Mouse (Mus musculus) forebrain, embryonic 13.5 days (tissue): ENCODE results near the gene Atp5j. TPM values are rescaled to one million over a fixed set of nuclear protein-coding genes. Genes with fewer than 3 reads are reported as not detected.

Experiments used
- ATAC-seq: fragments of 200-750 bp; cut with Nextera tagmentation; 2 replicates; pipeline ENCODE4 v1.8.0; 2017
- H3K27ac ChIP-seq: fragments of 300-500 bp; sonication (generic); 2 replicates; pipeline ENCODE4 v1.5.1; 2015; ENCODE audit warnings: inconsistent platforms, mild to moderate bottlenecking, moderate library complexity
- H3K27me3 ChIP-seq: fragments of 300-500 bp; sonication (generic); 2 replicates; pipeline ENCODE4 v1.6.1; 2015; ENCODE audit warnings: mild to moderate bottlenecking, inconsistent platforms
- H3K36me3 ChIP-seq: fragments of 300-500 bp; sonication (generic); 2 replicates; pipeline ENCODE4 v1.6.1; 2015; ENCODE audit warnings: mild to moderate bottlenecking, inconsistent platforms; ENCODE audit not compliant: poor library complexity, severe bottlenecking
- H3K4me1 ChIP-seq: fragments of 300-500 bp; sonication (generic); 2 replicates; pipeline ENCODE4 v1.6.1; 2015; ENCODE audit warnings: inconsistent platforms
- H3K4me2 ChIP-seq: fragments of 300-500 bp; sonication (generic); 2 replicates; pipeline ENCODE4 v1.6.1; 2015; ENCODE audit warnings: inconsistent platforms, mild to moderate bottlenecking, moderate library complexity
- H3K4me3 ChIP-seq: fragments of 300-500 bp; sonication (generic); 2 replicates; pipeline ENCODE4 v1.5.1; 2015; ENCODE audit warnings: mild to moderate bottlenecking, inconsistent platforms
- H3K9ac ChIP-seq: fragments of 300-500 bp; sonication (generic); 2 replicates; pipeline ENCODE4 v1.6.1; 2015; ENCODE audit warnings: mild to moderate bottlenecking, inconsistent platforms
- H3K9me3 ChIP-seq: fragments of 300-500 bp; sonication (generic); replicated peaks from 2 replicates; pipeline ENCODE4 v1.6.1; 2016; ENCODE audit warnings: inconsistent platforms
- WGBS: fragments of 180-500 bp; shearing (Covaris S2); methylation state at CpG from one replicate; pipeline ENCODE4 v1.1.7; 2015; 5-methylcytosine and 5-hydroxymethylcytosine counted together
- polyA plus RNA-seq: library from polyadenylated mRNA; unstranded; fragments of >200 nt; fragmentation: Nextera tagmentation; extraction: Ambion mirVana; gene quantifications from 2 replicates; pipeline ENCODE4 v1.2.1, GENCODE M21; 2015

Atp5j gene
- polyA plus RNA-seq, 1 experiment from 2014 or later: 917 TPM

- Histone ChIP-seq H3K9ac (peak overlapping the region; percentile 97), H3K4me2 (peak overlapping the region; percentile 84), H3K27ac (peak overlapping the region; percentile 96), H3K4me3 (peak overlapping the region; percentile 94), H3K9me3 (no peaks in the 10 kb centered on the region), H3K36me3 (peaks cover 28% of the 10 kb centered on the region), H3K27me3 (no peaks in the 10 kb centered on the region), H3K4me1 (peaks cover 30% of the 10 kb centered on the region)
- WGBS: 8% methylated on average over 29 of the region's 29 CpGs
- ATAC-seq: peak; percentile 17
These were observed 658 bp upstream of the Atp5j start for GRCm38 (mm10) chr16:84835823-84836743.

GRCm38 (mm10) chr16:84834745-84835440 is 532 bp downstream of the Atp5j start, which contains the start of gene Gabpa:
Gabpa (plus strand) TSS chr16:84834925.
- H3K4me3 ChIP-seq: peak within 1 kb of the TSS; percentile 94
- H3K4me1 ChIP-seq: peaks cover 30% of the 10 kb centered on the region
- WGBS: 0% methylated on average over 52 of the region's 52 CpGs
- ATAC-seq: peak; percentile 96
- H3K27ac ChIP-seq: peak within 1 kb of the TSS; percentile 96
- peak within 1 kb of the TSS; percentile 84 for H3K4me2 ChIP-seq
- no peaks in the 10 kb centered on the region for H3K9me3 ChIP-seq
- peak within 1 kb of the TSS; percentile 97 for H3K9ac ChIP-seq
- H3K36me3 ChIP-seq: peaks cover 30% of the 10 kb centered on the region
- H3K27me3 ChIP-seq: no peaks in the 10 kb centered on the region

- Histone ChIP-seq H3K4me3 (peak overlapping the region; percentile 94), H3K27me3 (no peaks in the 10 kb centered on the region), H3K4me1 (peaks cover 30% of the 10 kb centered on the region), H3K9me3 (no peaks in the 10 kb centered on the region), H3K4me2 (peak overlapping the region; percentile 84), H3K9ac (peak overlapping the region; percentile 97), H3K36me3 (peaks cover 33% of the 10 kb centered on the region), H3K27ac (peak overlapping the region; percentile 96)
- under 1% methylated on average over 22 of the region's 22 CpGs for WGBS
- ATAC-seq: no peak
These were observed 1.1 kb downstream of the Atp5j start for GRCm38 (mm10) chr16:84834344-84834743.

- no peak for ATAC-seq
- Histone ChIP-seq H3K27me3 (no peaks in the 10 kb centered on the region), H3K9me3 (no peaks in the 10 kb centered on the region), H3K36me3 (peaks cover 44% of the 10 kb centered on the region), H3K4me3 (no peak overlapping the region), H3K4me1 (peaks cover 30% of the 10 kb centered on the region), H3K9ac (no peak overlapping the region), H3K27ac (no peak overlapping the region), H3K4me2 (no peak overlapping the region; the same call in 1 of the 2 replicates)
- WGBS: 94% methylated on average over 5 of the region's 5 CpGs
These were observed 2.7 kb downstream of the Atp5j start for GRCm38 (mm10) chr16:84832736-84833135.

- Histone ChIP-seq H3K9ac (no peak overlapping the region), H3K9me3 (no peaks in the 10 kb centered on the region), H3K4me1 (peaks cover 22% of the 10 kb centered on the region), H3K27me3 (no peaks in the 10 kb centered on the region), H3K4me3 (no peak overlapping the region), H3K27ac (no peak overlapping the region), H3K4me2 (no peak overlapping the region), H3K36me3 (peaks cover 54% of the 10 kb centered on the region)
- ATAC-seq: no peak
- WGBS: 94% methylated on average over 5 of the region's 5 CpGs
These were observed 3.7 kb downstream of the Atp5j start for GRCm38 (mm10) chr16:84831696-84832095.

GRCm38 (mm10) chr16:84825009-84825408 is 10.4 kb downstream of the Atp5j start:
- Histone ChIP-seq H3K27ac (no peak overlapping the region; the same call in 1 of the 2 replicates), H3K4me1 (0 out of 2 replicates have a peak, but pooled peaks cover 3% of the 10 kb centered on the region), H3K4me2 (no peak overlapping the region), H3K9me3 (no peaks in the 10 kb centered on the region), H3K9ac (no peak overlapping the region), H3K4me3 (no peak overlapping the region), H3K36me3 (peaks cover 88% of the 10 kb centered on the region), H3K27me3 (no peaks in the 10 kb centered on the region)
- WGBS: 56% methylated on average over 6 of the region's 6 CpGs
- ATAC-seq: 0 out of 2 replicates have a peak, but pooled peaks have one; percentile 22

GRCm38 (mm10) chr16:84817423-84817822 is 18.0 kb downstream of the Atp5j start:
- Histone ChIP-seq H3K9ac (no peak overlapping the region), H3K4me1 (no peaks in the 10 kb centered on the region), H3K27me3 (no peaks in the 10 kb centered on the region), H3K9me3 (no peaks in the 10 kb centered on the region), H3K4me2 (no peak overlapping the region), H3K36me3 (peaks cover 30% of the 10 kb centered on the region), H3K27ac (no peak overlapping the region), H3K4me3 (no peak overlapping the region)
- 30% methylated on average over 7 of the region's 7 CpGs for WGBS
- ATAC-seq: peak; percentile 82

GRCm38 (mm10) chr16:84814511-84814910 is 20.9 kb downstream of the Atp5j start:
- Histone ChIP-seq H3K4me1 (no peaks in the 10 kb centered on the region), H3K4me2 (no peak overlapping the region), H3K9me3 (no peaks in the 10 kb centered on the region), H3K4me3 (no peak overlapping the region), H3K9ac (no peak overlapping the region), H3K36me3 (peaks cover 29% of the 10 kb centered on the region), H3K27ac (no peak overlapping the region), H3K27me3 (no peaks in the 10 kb centered on the region)
- 86% methylated on average over 8 of the region's 8 CpGs for WGBS
- no peak for ATAC-seq

GRCm38 (mm10) chr16:84813852-84814251 is 21.6 kb downstream of the Atp5j start:
- WGBS: 89% methylated on average over 8 of the region's 8 CpGs
- no peak overlapping the region for H3K9ac ChIP-seq
- peaks cover 32% of the 10 kb centered on the region for H3K36me3 ChIP-seq
- H3K27me3 ChIP-seq: no peaks in the 10 kb centered on the region
- H3K27ac ChIP-seq: no peak overlapping the region
- H3K4me3 ChIP-seq: no peak overlapping the region
- no peaks in the 10 kb centered on the region for H3K9me3 ChIP-seq
- ATAC-seq: no peak
- no peak overlapping the region for H3K4me2 ChIP-seq
- no peaks in the 10 kb centered on the region for H3K4me1 ChIP-seq

- H3K4me3 ChIP-seq: no peak overlapping the region
- no peaks in the 10 kb centered on the region for H3K9me3 ChIP-seq
- peaks cover 44% of the 10 kb centered on the region for H3K36me3 ChIP-seq
- no peaks in the 10 kb centered on the region for H3K27me3 ChIP-seq
- H3K4me1 ChIP-seq: no peaks in the 10 kb centered on the region
- no peak overlapping the region for H3K9ac ChIP-seq
- ATAC-seq: no peak
- H3K4me2 ChIP-seq: no peak overlapping the region
- no peak overlapping the region for H3K27ac ChIP-seq
- WGBS: 92% methylated on average over 1 of the region's 1 CpGs
These were observed 25.2 kb downstream of the Atp5j start for GRCm38 (mm10) chr16:84810254-84810653.

- ATAC-seq: no peak
- H3K4me1 ChIP-seq: no peaks in the 10 kb centered on the region
- H3K9me3 ChIP-seq: no peaks in the 10 kb centered on the region
- no peak overlapping the region for H3K4me2 ChIP-seq
- 98% methylated on average over 7 of the region's 7 CpGs for WGBS
- H3K9ac ChIP-seq: no peak overlapping the region
- H3K27ac ChIP-seq: no peak overlapping the region
- H3K4me3 ChIP-seq: no peak overlapping the region
- no peaks in the 10 kb centered on the region for H3K27me3 ChIP-seq
- peaks cover 48% of the 10 kb centered on the region for H3K36me3 ChIP-seq
These were observed 27.6 kb downstream of the Atp5j start for GRCm38 (mm10) chr16:84807874-84808273.

GRCm38 (mm10) chr16:84806175-84806574 is 29.2 kb downstream of the Atp5j start:
- H3K4me1 ChIP-seq: no peaks in the 10 kb centered on the region
- no peak overlapping the region for H3K27ac ChIP-seq
- WGBS: 96% methylated on average over 3 of the region's 3 CpGs
- no peak overlapping the region for H3K9ac ChIP-seq
- peaks cover 35% of the 10 kb centered on the region for H3K36me3 ChIP-seq
- H3K27me3 ChIP-seq: no peaks in the 10 kb centered on the region
- no peak overlapping the region for H3K4me3 ChIP-seq
- H3K4me2 ChIP-seq: no peak overlapping the region
- no peak for ATAC-seq
- no peaks in the 10 kb centered on the region for H3K9me3 ChIP-seq
